ENCODE assay signal across 10 mouse cellular contexts in genomic region chr7:98887811-98888261, GRCm38 (mm10). TPM values are rescaled to one million over a fixed set of nuclear protein-coding genes. Genes with fewer than 3 reads are reported as not detected.
DNase-seq lines count a peak whose midpoint lies in the region; ATAC-seq and TF ChIP-seq lines count a peak whose summit lies in the region.
"Had no signal": no experiment of that assay in that cellular context is flagged by ENCODE, and none has a peak within 500 bp of the region (broad histone marks: within the 10 kb centered on the region; RNA-seq: fewer than 3 reads in every experiment).

No protein-coding gene starts in this region.

- no peak overlapping the region for H3K9ac ChIP-seq in forebrain, postnatal 0 days
- H3K9ac ChIP-seq: heart, embryonic 13.5 days; liver, embryonic 15.5 days had no signal

- TF ChIP-seq CTCF in forebrain, postnatal 0 days (IDR thresholded peaks at IDR 0.05; ENCODE audit: low read depth), result peak; percentile 35; the same call in 1 of the 2 replicates

- H3K9me3 ChIP-seq in forebrain, postnatal 0 days (ENCODE audit: low read length), result no peaks in the 10 kb centered on the region
- H3K9me3 ChIP-seq: heart, embryonic 13.5 days; liver, embryonic 15.5 days had no signal

- H3K36me3 ChIP-seq in forebrain, postnatal 0 days (ENCODE audit: insufficient read depth), result no peaks in the 10 kb centered on the region

- no peak overlapping the region for H3K4me3 ChIP-seq in forebrain, postnatal 0 days (ENCODE audit: low read depth, low read length)
- H3K4me3 ChIP-seq: heart, embryonic 13.5 days; liver, embryonic 15.5 days had no signal

- peak; percentile 71 for ATAC-seq in forebrain, postnatal 0 days
- no peak for ATAC-seq in inflammation-experienced regulatory T-cells, adult 6 months

- WGBS in forebrain, postnatal 0 days, result 38% methylated on average over 22 of the region's 22 CpGs

- H3K27me3 ChIP-seq in forebrain, postnatal 0 days (ENCODE audit: insufficient read depth, low read length), result no peaks in the 10 kb centered on the region
- H3K27me3 ChIP-seq: heart, embryonic 13.5 days; liver, embryonic 15.5 days had no signal

- H3K27ac ChIP-seq in forebrain, postnatal 0 days (ENCODE audit: low read depth, low read length), result no peak overlapping the region
- H3K27ac ChIP-seq: heart, embryonic 13.5 days; liver, embryonic 15.5 days had no signal

- no peak overlapping the region for H3K4me2 ChIP-seq in forebrain, postnatal 0 days (ENCODE audit: low read depth)
- H3K4me2 ChIP-seq: heart, embryonic 13.5 days; liver, embryonic 15.5 days had no signal

- DNase-seq in B cell, adult 2 months, result peak; percentile 15 to 33
- peak; percentile 46 for DNase-seq in R1 (ENCODE audit: low read depth, low spot score)
- peak; percentile 13 for DNase-seq in forebrain, postnatal 0 days
- DNase-seq in mesoderm, embryonic 11.5 days (ENCODE audit: low read depth, low spot score), result peak; percentile 54
- no peak for DNase-seq in T-cell, adult 2 months (ENCODE audit: low spot score)
- no peak for DNase-seq in gastrocnemius, postnatal 36 days
- DNase-seq in lung, postnatal 36 days, result no peak

- intact Hi-C loops in gastrocnemius, postnatal 36 days (cut with DNase I), result no loop called here

- H3K4me1 ChIP-seq in forebrain, postnatal 0 days (ENCODE audit: insufficient read depth), result no peaks in the 10 kb centered on the region

RNA-seq across cellular contexts. Expression of gene Wnt11, which starts 52.9 kb away (rescaled TPM):
- total RNA-seq in forebrain, postnatal 0 days (2014; rRNA removed), result 3.3 and 4.6 TPM in 2 replicates
- 0.86 and 1.1 TPM in 2 replicates for polyA plus RNA-seq in forebrain, postnatal 0 days (2015; fragmentation: Nextera tagmentation; extraction: Ambion mirVana)
- not detected for polyA plus RNA-seq in inflammation-experienced regulatory T-cells, adult 6 months (2017; shearing (Covaris generic))
- total RNA-seq in gastrocnemius, postnatal 36 days (2021), result 1 to 10 TPM; 5.4 to 8.2 TPM

Comparison
In these comparisons a context has a peak if more than half of its experiments do, and no peak if none do; other contexts are left out.
1. DNase-seq: peak in B cell, adult 2 months (2 of 2), R1 (single experiment), forebrain, postnatal 0 days (single experiment) and mesoderm, embryonic 11.5 days (single experiment); none in T-cell, adult 2 months (single experiment), gastrocnemius, postnatal 36 days (0 of 2) and lung, postnatal 36 days (single experiment).